Mouse (Mus musculus) retina, adult 2 months (tissue): ENCODE measurements around the gene Amhr2.

Experiments used
- DNase-seq: peaks from one replicate; pipeline ENCODE4 v3.0.0-alpha.2; 2012; ENCODE audit warnings: low read depth, low spot score

Gene Amhr2

GRCm38 (mm10) chr15:102423602-102424240 lies 21.4 kb upstream of the Amhr2 start:
- DNase-seq = no peak

GRCm38 (mm10) chr15:102424657-102425056 lies 20.5 kb upstream of the Amhr2 start:
- no peak for DNase-seq

DNA sequence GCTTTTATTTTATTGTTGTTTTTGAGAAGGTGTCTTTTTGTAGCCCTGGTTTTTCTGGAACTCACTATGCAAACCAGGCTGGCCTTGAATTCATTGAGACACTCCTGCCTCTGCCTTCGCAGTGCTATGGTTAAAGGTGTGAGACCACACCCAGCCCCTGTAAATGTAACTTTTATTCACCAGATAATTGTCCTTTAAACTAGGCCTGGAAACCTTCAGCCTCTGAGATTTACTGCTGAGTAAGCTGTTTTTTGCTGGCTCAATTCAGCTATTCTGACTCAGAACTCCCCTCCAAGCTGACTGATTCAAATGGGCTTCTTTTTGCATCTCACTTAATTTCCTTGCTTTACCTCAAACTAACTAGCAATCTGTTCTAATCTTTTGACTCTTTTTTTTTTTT lies 18.2 kb upstream of the Amhr2 start:
- DNase-seq = no peak

- DNase-seq = no peak
Observed at GRCm38 (mm10) chr15:102432046-102432445, 13.1 kb upstream of the Amhr2 start.

DNA sequence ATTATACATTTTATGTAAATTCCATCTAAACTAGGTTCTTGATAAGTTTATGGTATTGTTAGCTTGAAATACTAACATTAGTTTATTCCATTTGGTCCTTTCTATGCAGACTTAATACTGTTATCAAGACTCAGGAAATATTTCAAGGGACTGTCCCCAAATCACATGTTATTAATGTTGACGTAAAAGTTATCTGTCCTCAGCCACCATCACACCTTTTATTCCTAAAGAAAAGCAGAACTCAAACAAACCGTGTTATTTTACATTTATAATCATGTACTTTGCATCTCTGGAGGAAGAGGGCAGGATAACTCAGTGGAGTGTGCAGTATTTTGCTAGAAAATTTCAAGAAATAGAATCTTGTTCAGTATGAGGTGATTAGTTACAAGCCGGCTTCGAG lies 12.0 kb upstream of the Amhr2 start:
- DNase-seq = no peak

- peak; percentile 63 for DNase-seq
Observed at GRCm38 (mm10) chr15:102442490-102442889, 2.7 kb upstream of the Amhr2 start.

DNA sequence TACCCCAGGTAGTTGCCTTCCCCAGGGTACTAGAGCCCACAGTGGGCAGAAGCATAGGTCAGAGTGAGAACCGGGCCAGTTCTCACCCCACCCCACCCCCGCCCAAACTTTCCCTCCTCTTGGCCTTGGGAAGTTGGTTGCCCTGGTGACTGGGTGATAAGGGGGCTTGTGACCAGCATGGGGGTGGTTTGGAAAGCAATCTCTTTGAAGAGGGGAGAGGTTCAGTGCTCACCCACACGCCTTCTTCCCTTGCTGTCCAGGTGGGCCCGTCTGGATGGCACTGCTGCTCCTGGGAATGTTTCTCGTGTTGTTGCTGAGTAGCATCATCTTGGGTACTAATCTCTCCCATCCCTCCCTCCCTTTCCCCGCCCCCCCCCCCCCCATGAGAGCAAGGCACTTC lies 1.3 kb downstream of the Amhr2 start:
- no peak for DNase-seq

DNA sequence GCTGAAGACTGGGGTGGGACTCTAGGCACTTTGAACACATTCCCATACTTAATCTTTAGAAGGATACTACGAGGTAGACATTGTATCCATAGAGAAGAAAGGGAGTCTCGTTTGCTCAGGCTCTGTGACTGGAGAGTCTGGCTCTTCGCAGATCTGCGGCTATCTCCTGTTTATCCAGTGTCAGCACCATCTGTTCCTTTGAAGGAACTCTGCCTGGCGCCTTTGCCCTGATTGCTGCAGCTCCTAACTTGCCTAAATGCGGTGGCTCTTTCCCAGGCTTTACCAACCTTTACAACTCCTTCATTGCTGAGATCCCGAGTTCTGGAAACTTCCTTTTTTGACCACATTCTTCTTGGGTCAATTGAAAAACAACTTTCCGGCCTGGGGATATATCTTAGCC lies 4.2 kb downstream of the Amhr2 start:
- DNase-seq = no peak

- DNase-seq = no peak
Observed at GRCm38 (mm10) chr15:102450928-102451327, 5.8 kb downstream of the Amhr2 start.

GRCm38 (mm10) chr15:102451666-102452430 lies 6.7 kb downstream of the Amhr2 start:
- DNase-seq = no peak

DNA sequence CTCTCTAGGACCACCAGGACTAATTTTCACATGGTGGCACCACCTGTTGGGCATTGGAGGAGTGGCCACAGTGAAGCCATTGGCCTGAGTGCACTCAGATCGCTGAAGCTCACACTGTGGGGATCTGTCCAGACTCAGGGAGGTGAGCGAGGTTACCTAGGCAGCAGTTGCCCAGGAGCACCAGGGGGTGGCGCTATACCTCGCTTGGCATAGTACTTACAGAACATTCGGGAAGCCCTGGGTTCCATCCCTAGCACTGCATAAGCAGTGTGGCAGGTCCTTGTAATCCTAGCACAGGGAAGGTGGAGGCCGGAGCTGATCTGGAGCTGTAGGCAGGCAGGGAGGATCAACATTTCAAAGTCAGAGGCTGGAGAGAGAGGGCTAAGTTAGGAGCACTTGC lies 10.8 kb downstream of the Amhr2 start:
- no peak for DNase-seq

GRCm38 (mm10) chr15:102458050-102458736 lies 13.0 kb downstream of the Amhr2 start:
- DNase-seq = no peak

GRCm38 (mm10) chr15:102458904-102459317 lies 13.7 kb downstream of the Amhr2 start, which contains the start of gene Prr13:
TSS of gene Prr13 (plus strand) at chr15:102459028.
- peak; percentile 96 for DNase-seq

GRCm38 (mm10) chr15:102459381-102459780 lies 14.2 kb downstream of the Amhr2 start:
- DNase-seq = no peak

- DNase-seq = no peak
Observed at GRCm38 (mm10) chr15:102459847-102460246, 14.7 kb downstream of the Amhr2 start.

DNA sequence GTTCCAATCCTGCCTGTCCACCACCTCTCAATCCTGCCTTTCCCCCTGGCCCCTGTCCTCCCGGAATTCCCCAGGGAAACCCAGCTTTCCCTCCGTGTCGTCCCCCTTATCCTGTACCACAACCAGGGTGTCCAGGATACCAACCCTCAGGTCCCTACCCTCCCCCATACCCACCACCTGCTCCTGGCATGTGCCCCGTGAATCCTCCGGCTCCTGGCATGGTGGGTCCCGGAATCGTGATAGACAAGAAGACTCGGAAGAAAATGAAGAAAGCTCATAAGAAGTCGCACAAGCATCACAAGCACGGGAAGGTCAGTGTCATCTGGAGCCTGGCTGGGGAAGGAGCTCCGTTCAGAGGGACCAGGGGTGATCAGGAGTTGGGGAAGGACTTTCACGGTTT lies 15.2 kb downstream of the Amhr2 start:
- DNase-seq = no peak

DNA sequence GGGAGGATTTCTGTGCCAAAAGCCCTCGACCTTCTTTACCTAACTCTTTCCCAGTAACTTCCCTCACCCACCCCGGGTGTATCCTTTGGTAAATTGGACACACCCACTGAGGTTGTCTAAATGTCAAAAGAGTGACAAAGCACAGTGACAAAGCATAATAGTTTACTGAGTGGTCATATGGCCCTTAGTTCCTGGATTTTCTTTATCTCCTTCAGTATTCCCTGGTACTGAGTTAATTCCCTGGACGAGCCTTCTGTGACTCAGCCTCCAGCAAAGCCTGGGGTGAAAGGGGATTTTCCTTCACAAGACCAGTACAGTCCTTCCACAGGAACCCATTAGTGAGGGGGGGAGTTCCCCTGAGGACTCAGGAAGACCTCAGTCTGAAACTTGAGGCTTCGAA lies 15.8 kb downstream of the Amhr2 start:
- DNase-seq = no peak

GRCm38 (mm10) chr15:102461430-102462075 lies 16.4 kb downstream of the Amhr2 start:
- DNase-seq = no peak

GRCm38 (mm10) chr15:102463666-102464065 lies 18.5 kb downstream of the Amhr2 start:
- DNase-seq = no peak

GRCm38 (mm10) chr15:102468675-102469370 lies 23.7 kb downstream of the Amhr2 start:
- no peak for DNase-seq

- peak; percentile 95 for DNase-seq
Observed at GRCm38 (mm10) chr15:102470183-102470604, 25.0 kb downstream of the Amhr2 start, which contains the start of gene Pcbp2. TSS of gene Pcbp2 (plus strand) at chr15:102470539.
